Mouse (Mus musculus): ENCODE results near the gene Scp2d1. TPM values are rescaled to one million over a fixed set of nuclear protein-coding genes. Genes with fewer than 3 reads are reported as not detected.
"Not testable (repeated sequence)": the region's sequence is repeated elsewhere in the genome, so short reads cannot be mapped to it uniquely, and the experiment has no call there.

Scp2d1 gene
- not detected in 2 replicates for polyA plus RNA-seq (2012; rRNA removed)

- not testable (repeated sequence) for DNase-seq (ENCODE audit: low read depth)
Observed at GRCm38 (mm10) chr2:144823356-144823755, at the start of gene Scp2d1. Gene Scp2d1, plus strand, starts transcription at chr2:144823656.

GRCm38 (mm10) chr2:144774636-144775160 lies 48.8 kb upstream of the Scp2d1 start:
- TF ChIP-seq CTCF (IDR thresholded peaks at IDR 0.05; ENCODE audit: borderline replicate concordance, extremely low read depth, insufficient read depth, insufficient read length), result no peak
- TF ChIP-seq POLR2A (IDR thresholded peaks at IDR 0.05; ENCODE audit: borderline replicate concordance, extremely low read depth, insufficient read depth, insufficient read length, poor library complexity, severe bottlenecking), result no peak
- no peak for DNase-seq (ENCODE audit: low read depth)

- DNase-seq (ENCODE audit: low read depth), result no peak
- TF ChIP-seq POLR2A (IDR thresholded peaks at IDR 0.05; ENCODE audit: borderline replicate concordance, extremely low read depth, insufficient read depth, insufficient read length, poor library complexity, severe bottlenecking), result no peak
- no peak for TF ChIP-seq CTCF (IDR thresholded peaks at IDR 0.05; ENCODE audit: borderline replicate concordance, extremely low read depth, insufficient read depth, insufficient read length)
Observed at GRCm38 (mm10) chr2:144775626-144776025, 47.8 kb upstream of the Scp2d1 start.

GRCm38 (mm10) chr2:144779263-144779662 lies 44.2 kb upstream of the Scp2d1 start:
- DNase-seq (ENCODE audit: low read depth), result no peak
- TF ChIP-seq CTCF (IDR thresholded peaks at IDR 0.05; ENCODE audit: borderline replicate concordance, extremely low read depth, insufficient read depth, insufficient read length) (no peak), POLR2A (IDR thresholded peaks at IDR 0.05; ENCODE audit: borderline replicate concordance, extremely low read depth, insufficient read depth, insufficient read length, poor library complexity, severe bottlenecking) (no peak)

GRCm38 (mm10) chr2:144780731-144781130 lies 42.7 kb upstream of the Scp2d1 start:
- peak; percentile 22 for DNase-seq (ENCODE audit: low read depth)
- TF ChIP-seq CTCF (IDR thresholded peaks at IDR 0.05; ENCODE audit: borderline replicate concordance, extremely low read depth, insufficient read depth, insufficient read length), result no peak

- TF ChIP-seq POLR2A (IDR thresholded peaks at IDR 0.05; ENCODE audit: borderline replicate concordance, extremely low read depth, insufficient read depth, insufficient read length, poor library complexity, severe bottlenecking) (no peak), CTCF (IDR thresholded peaks at IDR 0.05; ENCODE audit: borderline replicate concordance, extremely low read depth, insufficient read depth, insufficient read length) (no peak)
Observed at GRCm38 (mm10) chr2:144781871-144782270, 41.6 kb upstream of the Scp2d1 start.

GRCm38 (mm10) chr2:144782481-144782880 lies 41.0 kb upstream of the Scp2d1 start:
- DNase-seq (ENCODE audit: low read depth), result no peak
- TF ChIP-seq POLR2A (IDR thresholded peaks at IDR 0.05; ENCODE audit: borderline replicate concordance, extremely low read depth, insufficient read depth, insufficient read length, poor library complexity, severe bottlenecking), result no peak
- no peak for TF ChIP-seq CTCF (IDR thresholded peaks at IDR 0.05; ENCODE audit: borderline replicate concordance, extremely low read depth, insufficient read depth, insufficient read length)

More at GRCm38 (mm10) chr2:144781871-144782270, 41.6 kb upstream of the Scp2d1 start:
- DNase-seq (ENCODE audit: low read depth), result no peak

GRCm38 (mm10) chr2:144783190-144783589 lies 40.3 kb upstream of the Scp2d1 start:
- TF ChIP-seq CTCF (IDR thresholded peaks at IDR 0.05; ENCODE audit: borderline replicate concordance, extremely low read depth, insufficient read depth, insufficient read length) (no peak), POLR2A (IDR thresholded peaks at IDR 0.05; ENCODE audit: borderline replicate concordance, extremely low read depth, insufficient read depth, insufficient read length, poor library complexity, severe bottlenecking) (no peak)
- DNase-seq (ENCODE audit: low read depth), result no peak

- TF ChIP-seq CTCF (IDR thresholded peaks at IDR 0.05; ENCODE audit: borderline replicate concordance, extremely low read depth, insufficient read depth, insufficient read length) (no peak), POLR2A (IDR thresholded peaks at IDR 0.05; ENCODE audit: borderline replicate concordance, extremely low read depth, insufficient read depth, insufficient read length, poor library complexity, severe bottlenecking) (no peak)
- no peak for DNase-seq (ENCODE audit: low read depth)
Observed at GRCm38 (mm10) chr2:144783831-144784230, 39.6 kb upstream of the Scp2d1 start.

GRCm38 (mm10) chr2:144791671-144792294 lies 31.7 kb upstream of the Scp2d1 start:
- DNase-seq (ENCODE audit: low read depth), result peak; percentile 33
- no peak for TF ChIP-seq CTCF (IDR thresholded peaks at IDR 0.05; ENCODE audit: borderline replicate concordance, extremely low read depth, insufficient read depth, insufficient read length)
- no peak for TF ChIP-seq POLR2A (IDR thresholded peaks at IDR 0.05; ENCODE audit: borderline replicate concordance, extremely low read depth, insufficient read depth, insufficient read length, poor library complexity, severe bottlenecking)

- no peak for DNase-seq (ENCODE audit: low read depth)
- TF ChIP-seq POLR2A (IDR thresholded peaks at IDR 0.05; ENCODE audit: borderline replicate concordance, extremely low read depth, insufficient read depth, insufficient read length, poor library complexity, severe bottlenecking) (no peak), CTCF (IDR thresholded peaks at IDR 0.05; ENCODE audit: borderline replicate concordance, extremely low read depth, insufficient read depth, insufficient read length) (no peak)
Observed at GRCm38 (mm10) chr2:144797515-144797914, 25.9 kb upstream of the Scp2d1 start.
